In genomic region chr1:52004096-52004495, GRCm38 (mm10) we compare ENCODE assay signal across 7 mouse cellular contexts. TPM values are rescaled to one million over a fixed set of nuclear protein-coding genes. Genes with fewer than 3 reads are reported as not detected.
A peak's percentile ranks its signal among the peaks of the same experiment; 100 is the strongest.
DNase-seq lines count a peak whose midpoint lies in the region; ATAC-seq and TF ChIP-seq lines count a peak whose summit lies in the region.

No protein-coding gene starts in this region.

- H3K27me3 ChIP-seq in E14TG2a.4 (ENCODE audit: insufficient read depth, low read length): peaks cover 3% of the 10 kb centered on the region; the same call in 1 of the 2 replicates

- H3K36me3 ChIP-seq in E14TG2a.4 (ENCODE audit: insufficient read depth, low read length): no peaks in the 10 kb centered on the region

- DNase-seq in ZHBTc4 (ENCODE audit: low read depth, low spot score): peak; percentile 82
- peak; percentile 61 to 62 for DNase-seq in cerebellum, postnatal 36 days
- peak; percentile 72 for DNase-seq in gastrocnemius, postnatal 10 days
- DNase-seq in layer of hippocampus, adult 9-10 months (ENCODE audit: low spot score): peak; percentile 22
- DNase-seq in spleen, adult 12 weeks (ENCODE audit: low spot score): peak; percentile 46

- TF ChIP-seq CTCF in E14TG2a.4 (conservative IDR thresholded peaks at IDR 0.05; ENCODE audit: low read length): peak; percentile 97

- ATAC-seq in megakaryocyte, adult 5-6 weeks (ENCODE audit: poor library complexity, severe bottlenecking): peak; percentile 74

- H3K4me3 ChIP-seq in E14TG2a.4 (replicated peaks; ENCODE audit: low read length): no peak overlapping the region

- H3K9me3 ChIP-seq in E14TG2a.4 (ENCODE audit: low read length): no peaks in the 10 kb centered on the region

- H3K4me1 ChIP-seq in E14TG2a.4 (replicated peaks; ENCODE audit: low read depth, low read length): peaks cover 18% of the 10 kb centered on the region

RNA-seq across cellular contexts. Expression of gene Stat4, which starts 17.1 kb away (rescaled TPM):
- under 1 TPM; 0.12 to 0.43 TPM for total RNA-seq in gastrocnemius, postnatal 10 days (2021)
- total RNA-seq in megakaryocyte, adult 5-6 weeks (2015): 19.3 and 28.2 TPM in 2 replicates
- 13.2 and 21.6 TPM in 2 replicates for total RNA-seq in megakaryocyte, adult 5-6 weeks (2017)

Comparison
In these comparisons a context has a peak if more than half of its experiments do, and no peak if none do; other contexts are left out.
1. DNase-seq: peak in every context shown above with its lines; median percentile 82 in ZHBTc4; 72 in gastrocnemius, postnatal 10 days; 62 in cerebellum, postnatal 36 days; 46 in spleen, adult 12 weeks; 22 in layer of hippocampus, adult 9-10 months.
2. RNA of gene Stat4, which starts 17.1 kb away (total RNA-seq): 13.2 to 28.2 TPM in megakaryocyte, adult 5-6 weeks; 0.12 to 0.43 TPM in gastrocnemius, postnatal 10 days; every median in the first group is over 4 times any median in the second.